Mouse (Mus musculus) liver, embryonic 15.5 days (tissue): ENCODE measurements around the gene Rbpjl. TPM values are rescaled to one million over a fixed set of nuclear protein-coding genes. Genes with fewer than 3 reads are reported as not detected.

ENCODE experiments used
- ATAC-seq: fragments of 200-750 bp; cut with Nextera tagmentation; 2 replicates; pipeline ENCODE4 v1.8.0; 2017; ENCODE audit warnings: moderate number of reproducible peaks, mild to moderate bottlenecking, moderate library complexity; ENCODE audit not compliant: insufficient read depth
- H3K27ac ChIP-seq: fragments of 300-500 bp; sonication (generic); replicated peaks from 2 replicates; pipeline ENCODE4 v1.5.1; 2015; ENCODE audit warnings: mild to moderate bottlenecking, inconsistent platforms
- H3K27me3 ChIP-seq: fragments of 300-500 bp; sonication (generic); 2 replicates; pipeline ENCODE4 v1.6.1; 2015; ENCODE audit warnings: mild to moderate bottlenecking, inconsistent platforms
- H3K36me3 ChIP-seq: fragments of 300-500 bp; sonication (generic); replicated peaks from 2 replicates; pipeline ENCODE4 v1.6.1; 2015; ENCODE audit warnings: moderate library complexity, mild to moderate bottlenecking, inconsistent platforms
- H3K4me1 ChIP-seq: fragments of 300-500 bp; sonication (generic); replicated peaks from 2 replicates; pipeline ENCODE4 v1.6.1; 2015; ENCODE audit warnings: inconsistent platforms
- H3K4me2 ChIP-seq: fragments of 300-500 bp; sonication (generic); 2 replicates; pipeline ENCODE4 v1.6.1; 2015; ENCODE audit warnings: moderate library complexity, mild to moderate bottlenecking, inconsistent platforms
- H3K4me3 ChIP-seq: fragments of 300-500 bp; sonication (generic); replicated peaks from 2 replicates; pipeline ENCODE4 v1.5.1; 2015; ENCODE audit warnings: mild to moderate bottlenecking, inconsistent platforms
- H3K9ac ChIP-seq: fragments of 300-500 bp; sonication (generic); 2 replicates; pipeline ENCODE4 v1.6.1; 2015; ENCODE audit warnings: moderate library complexity, mild to moderate bottlenecking, inconsistent platforms
- H3K9me3 ChIP-seq: fragments of 300-500 bp; sonication (generic); replicated peaks from 2 replicates; pipeline ENCODE4 v1.6.1; 2016; ENCODE audit warnings: inconsistent platforms
- WGBS: fragments of 180-500 bp; shearing (Covaris S2); methylation state at CpG from one replicate; pipeline ENCODE4 v1.1.7; 2015; ENCODE audit warnings: mixed read lengths; ENCODE audit not compliant: insufficient replicate concordance; 5-methylcytosine and 5-hydroxymethylcytosine counted together
- polyA plus RNA-seq: library from polyadenylated mRNA; unstranded; fragments of >200 nt; fragmentation: Nextera tagmentation; extraction: Ambion mirVana; gene quantifications from 2 replicates; pipeline ENCODE4 v1.2.1, GENCODE M21; 2015

Rbpjl gene
- polyA plus RNA-seq, 1 experiment from 2014 or later = 0.07 TPM

- Histone ChIP-seq H3K4me3 (no peak overlapping the region), H3K4me2 (no peak overlapping the region), H3K27ac (no peak overlapping the region), H3K36me3 (peaks cover 8% of the 10 kb centered on the region), H3K9me3 (no peaks in the 10 kb centered on the region), H3K27me3 (peaks cover 3% of the 10 kb centered on the region; the same call in 1 of the 2 replicates), H3K4me1 (peaks cover 2% of the 10 kb centered on the region; the same call in 1 of the 2 replicates), H3K9ac (no peak overlapping the region)
- no peak for ATAC-seq
- 7% methylated on average over 3 of the region's 3 CpGs for WGBS
Observed at GRCm38 (mm10) chr2:164419489-164419888, 16.5 kb downstream of the Rbpjl start.

DNA sequence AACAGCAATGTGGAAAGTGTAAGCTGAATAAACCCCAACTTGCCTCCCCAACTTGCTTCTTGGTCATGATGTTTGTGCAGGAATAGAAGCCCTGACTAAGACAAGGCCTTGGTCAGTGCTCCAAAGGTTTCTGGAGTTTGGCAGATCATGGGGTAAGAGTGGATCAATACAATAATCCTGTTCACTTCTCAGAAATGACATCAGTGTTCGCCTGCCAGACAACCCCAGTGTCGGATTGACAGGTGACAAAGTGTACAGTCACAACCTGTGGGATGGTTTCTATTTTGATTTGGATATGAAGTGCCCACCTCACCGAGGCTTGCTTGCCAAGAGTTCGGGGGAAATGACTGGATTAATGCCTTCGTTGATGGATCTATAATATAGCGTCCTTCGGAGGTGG, 18.4 kb downstream of the Rbpjl start:
- no peak overlapping the region for H3K9ac ChIP-seq
- no peak for ATAC-seq
- peaks cover 18% of the 10 kb centered on the region for H3K36me3 ChIP-seq
- WGBS = 63% methylated on average over 7 of the region's 7 CpGs
- no peaks in the 10 kb centered on the region for H3K27me3 ChIP-seq
- no peak overlapping the region for H3K4me2 ChIP-seq
- H3K4me1 ChIP-seq = peaks cover 2% of the 10 kb centered on the region; the same call in 1 of the 2 replicates
- no peaks in the 10 kb centered on the region for H3K9me3 ChIP-seq
- no peak overlapping the region for H3K27ac ChIP-seq
- no peak overlapping the region for H3K4me3 ChIP-seq

- no peak for ATAC-seq
- H3K4me2 ChIP-seq = no peak overlapping the region
- no peak overlapping the region for H3K9ac ChIP-seq
- 74% methylated on average over 8 of the region's 8 CpGs for WGBS
- H3K36me3 ChIP-seq = peaks cover 20% of the 10 kb centered on the region
- H3K4me3 ChIP-seq = no peak overlapping the region
- H3K27me3 ChIP-seq = no peaks in the 10 kb centered on the region
- no peaks in the 10 kb centered on the region for H3K9me3 ChIP-seq
- H3K4me1 ChIP-seq = peaks cover 2% of the 10 kb centered on the region; the same call in 1 of the 2 replicates
- no peak overlapping the region for H3K27ac ChIP-seq
Observed at GRCm38 (mm10) chr2:164421979-164422378, 19.0 kb downstream of the Rbpjl start.

GRCm38 (mm10) chr2:164422675-164423393, 19.9 kb downstream of the Rbpjl start:
- no peak overlapping the region for H3K27ac ChIP-seq
- WGBS = 66% methylated on average over 15 of the region's 15 CpGs

GRCm38 (mm10) chr2:164423464-164423863, 20.5 kb downstream of the Rbpjl start:
- H3K9ac ChIP-seq = no peak overlapping the region
- H3K4me2 ChIP-seq = no peak overlapping the region
- peaks cover 30% of the 10 kb centered on the region for H3K36me3 ChIP-seq
- H3K27ac ChIP-seq = no peak overlapping the region
- H3K27me3 ChIP-seq = no peaks in the 10 kb centered on the region
- WGBS = 68% methylated on average over 11 of the region's 11 CpGs
- ATAC-seq = no peak
- 0 out of 2 replicates have a peak, but pooled peaks cover 2% of the 10 kb centered on the region for H3K4me1 ChIP-seq
- no peak overlapping the region for H3K4me3 ChIP-seq
- H3K9me3 ChIP-seq = no peaks in the 10 kb centered on the region

More at GRCm38 (mm10) chr2:164422675-164423393, 19.9 kb downstream of the Rbpjl start:
- Histone ChIP-seq H3K9ac (no peak overlapping the region), H3K36me3 (peaks cover 26% of the 10 kb centered on the region), H3K4me2 (no peak overlapping the region), H3K27me3 (no peaks in the 10 kb centered on the region), H3K9me3 (no peaks in the 10 kb centered on the region), H3K4me3 (no peak overlapping the region), H3K4me1 (0 out of 2 replicates have a peak, but pooled peaks cover 2% of the 10 kb centered on the region)
- no peak for ATAC-seq

DNA sequence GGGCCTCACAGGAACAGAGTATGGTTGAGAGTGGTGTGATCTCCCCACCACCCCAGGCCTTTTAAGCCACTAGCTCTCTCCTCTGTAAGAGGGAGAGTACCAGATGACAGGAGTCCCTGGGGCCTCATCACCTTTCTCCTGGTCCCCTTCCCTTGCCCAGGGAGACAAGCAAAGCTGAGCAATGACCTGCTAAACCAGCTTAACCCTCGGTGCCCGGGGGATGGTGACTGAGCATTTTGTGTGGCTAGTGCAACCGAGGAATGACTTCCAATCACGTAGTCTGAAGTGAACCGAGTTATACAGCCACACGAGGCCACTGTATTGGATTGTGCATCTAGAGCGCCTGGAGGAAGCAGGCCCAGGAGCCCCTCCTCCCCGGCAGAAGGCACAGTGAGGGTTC, 21.5 kb downstream of the Rbpjl start:
- H3K27me3 ChIP-seq = peaks cover 8% of the 10 kb centered on the region; the same call in 1 of the 2 replicates
- no peak overlapping the region for H3K27ac ChIP-seq
- H3K9me3 ChIP-seq = no peaks in the 10 kb centered on the region
- no peak overlapping the region for H3K4me3 ChIP-seq
- H3K4me2 ChIP-seq = no peak overlapping the region
- ATAC-seq = no peak
- H3K9ac ChIP-seq = no peak overlapping the region
- WGBS = 73% methylated on average over 8 of the region's 8 CpGs
- H3K4me1 ChIP-seq = no peaks in the 10 kb centered on the region
- peaks cover 39% of the 10 kb centered on the region for H3K36me3 ChIP-seq

GRCm38 (mm10) chr2:164425401-164425800, 22.5 kb downstream of the Rbpjl start:
- H3K27ac ChIP-seq = no peak overlapping the region
- H3K4me2 ChIP-seq = no peak overlapping the region
- peaks cover 12% of the 10 kb centered on the region; the same call in 1 of the 2 replicates for H3K27me3 ChIP-seq
- H3K4me1 ChIP-seq = no peaks in the 10 kb centered on the region
- ATAC-seq = no peak
- no peak overlapping the region for H3K4me3 ChIP-seq
- whole genome bisulfite sequencing = 61% methylated on average over 5 of the region's 5 CpGs
- no peaks in the 10 kb centered on the region for H3K9me3 ChIP-seq
- H3K9ac ChIP-seq = no peak overlapping the region
- peaks cover 39% of the 10 kb centered on the region for H3K36me3 ChIP-seq

GRCm38 (mm10) chr2:164426121-164426520, 23.2 kb downstream of the Rbpjl start:
- Histone ChIP-seq H3K4me1 (no peaks in the 10 kb centered on the region; the same call in 1 of the 2 replicates), H3K36me3 (peaks cover 39% of the 10 kb centered on the region), H3K4me3 (no peak overlapping the region), H3K4me2 (no peak overlapping the region), H3K9me3 (no peaks in the 10 kb centered on the region), H3K27ac (no peak overlapping the region), H3K27me3 (peaks cover 12% of the 10 kb centered on the region; the same call in 1 of the 2 replicates), H3K9ac (no peak overlapping the region)
- 11% methylated on average over 12 of the region's 12 CpGs for WGBS
- ATAC-seq = no peak

- 50% methylated on average over 5 of the region's 5 CpGs for WGBS
- no peak overlapping the region for H3K4me2 ChIP-seq
- peaks cover 4% of the 10 kb centered on the region; the same call in 1 of the 2 replicates for H3K4me1 ChIP-seq
- peaks cover 39% of the 10 kb centered on the region for H3K36me3 ChIP-seq
- H3K27ac ChIP-seq = no peak overlapping the region
- H3K9me3 ChIP-seq = no peaks in the 10 kb centered on the region
- ATAC-seq = no peak
- peaks cover 17% of the 10 kb centered on the region; the same call in 1 of the 2 replicates for H3K27me3 ChIP-seq
- no peak overlapping the region for H3K4me3 ChIP-seq
- H3K9ac ChIP-seq = no peak overlapping the region
Observed at GRCm38 (mm10) chr2:164426952-164427351, 24.0 kb downstream of the Rbpjl start.

- H3K4me2 ChIP-seq = no peak overlapping the region
- H3K36me3 ChIP-seq = peaks cover 39% of the 10 kb centered on the region
- WGBS = 32% methylated on average over 5 of the region's 5 CpGs
- peaks cover 4% of the 10 kb centered on the region; the same call in 1 of the 2 replicates for H3K4me1 ChIP-seq
- H3K9me3 ChIP-seq = no peaks in the 10 kb centered on the region
- no peak overlapping the region for H3K27ac ChIP-seq
- H3K4me3 ChIP-seq = no peak overlapping the region
- peaks cover 20% of the 10 kb centered on the region; the same call in 1 of the 2 replicates for H3K27me3 ChIP-seq
- no peak overlapping the region for H3K9ac ChIP-seq
- no peak for ATAC-seq
Observed at GRCm38 (mm10) chr2:164428451-164428850, 25.5 kb downstream of the Rbpjl start.

DNA sequence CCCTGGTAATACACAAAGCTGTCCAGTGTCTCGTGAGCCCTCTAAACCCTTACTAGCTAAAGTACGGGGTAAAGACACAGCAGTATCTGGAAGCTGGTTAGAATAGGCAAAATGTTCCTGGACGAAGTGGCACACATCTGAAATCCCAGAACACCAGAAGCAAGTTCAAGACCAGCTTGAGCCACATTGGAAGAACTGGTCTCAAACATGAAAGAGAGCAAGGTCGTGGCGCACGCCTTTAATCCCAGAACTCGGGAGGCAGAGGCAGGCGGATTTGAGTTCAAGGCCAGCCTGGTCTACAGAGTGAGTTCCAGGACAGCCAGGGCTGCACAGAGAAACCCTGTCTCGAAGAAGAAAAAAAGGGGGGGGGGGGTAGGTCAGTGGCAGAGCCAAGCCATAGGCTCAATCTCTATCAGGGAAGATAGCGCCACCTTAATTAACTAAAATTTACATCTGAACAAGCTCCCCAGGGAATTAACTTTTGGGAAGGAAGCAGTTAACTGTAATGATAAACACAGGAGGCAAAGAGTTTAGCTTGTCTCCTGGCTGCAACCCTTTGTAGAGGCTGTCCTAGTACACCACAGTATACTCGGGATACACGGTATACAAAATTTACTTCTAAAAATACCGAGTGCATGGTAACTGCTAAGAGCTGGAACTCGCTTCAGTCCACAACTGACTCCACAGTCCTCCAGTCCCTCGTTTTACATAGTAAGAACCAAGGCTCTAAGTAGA, 27.1 kb downstream of the Rbpjl start:
- H3K9ac ChIP-seq = no peak overlapping the region
- no peak overlapping the region; the same call in 1 of the 2 replicates for H3K27ac ChIP-seq
- 34% methylated on average over 15 of the region's 15 CpGs for WGBS
- peaks cover 29% of the 10 kb centered on the region; the same call in 1 of the 2 replicates for H3K36me3 ChIP-seq
- no peaks in the 10 kb centered on the region for H3K9me3 ChIP-seq
- ATAC-seq = no peak
- H3K27me3 ChIP-seq = peaks cover 22% of the 10 kb centered on the region; the same call in 1 of the 2 replicates
- H3K4me2 ChIP-seq = no peak overlapping the region
- no peak overlapping the region for H3K4me3 ChIP-seq
- peaks cover 4% of the 10 kb centered on the region for H3K4me1 ChIP-seq
